Mouse (Mus musculus): ENCODE data around the gene Gcnt4.

DNA sequence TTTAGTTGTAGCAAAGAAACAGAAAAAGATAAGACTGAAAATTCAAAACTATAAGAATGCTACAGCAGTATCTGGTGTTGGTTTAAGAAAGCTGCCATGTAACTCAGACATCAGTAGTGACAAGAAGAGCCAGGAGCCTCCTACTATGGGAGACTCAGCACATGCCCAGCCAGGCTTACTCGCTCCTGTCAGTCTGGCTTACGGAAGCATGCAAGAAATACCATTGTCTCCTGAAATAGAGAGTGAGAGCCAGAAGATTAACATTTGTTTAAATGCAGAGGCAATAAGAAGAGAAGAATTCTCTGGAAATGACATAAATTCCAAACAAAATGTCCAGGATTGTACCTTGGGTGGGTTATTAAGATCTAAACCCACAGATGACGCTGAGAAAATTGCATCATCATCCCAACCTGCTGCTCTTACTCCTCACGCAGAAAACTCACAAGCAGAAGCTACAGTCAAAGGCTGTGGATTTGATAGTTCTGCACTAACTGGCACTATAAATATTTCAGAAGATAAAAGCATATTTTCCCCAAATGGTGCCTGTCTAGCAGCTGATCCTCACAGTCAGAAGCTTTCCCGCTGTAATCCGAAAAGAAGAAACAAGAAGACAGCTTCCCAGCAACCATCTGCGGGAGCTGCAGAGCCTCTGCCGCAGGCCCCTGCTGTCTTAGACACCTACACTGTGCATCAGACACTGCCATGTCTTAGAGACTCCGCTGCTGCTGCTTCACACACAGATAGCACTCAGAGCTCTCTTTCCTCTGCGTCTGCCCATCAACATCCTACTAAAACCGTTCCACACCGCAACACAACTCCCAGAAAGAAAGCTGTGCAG, 46.0 kb upstream of the Gcnt4 start:
- TF ChIP-seq CTCF (IDR thresholded peaks at IDR 0.05; ENCODE audit: borderline replicate concordance, control insufficient read depth, extremely low read depth, insufficient read depth, low read length, poor library complexity) (no peak), POLR2A (IDR thresholded peaks at IDR 0.05; ENCODE audit: control insufficient read depth, extremely low read depth, insufficient read depth, low read length, poor library complexity) (no peak)

Data from thymus, adult 2 months (tissue).